Mouse (Mus musculus) forebrain, embryonic 15.5 days (tissue): ENCODE data around the gene 1700017B05Rik. TPM values are rescaled to one million over a fixed set of nuclear protein-coding genes. Genes with fewer than 3 reads are reported as not detected.
A peak's percentile ranks its signal among the peaks of the same experiment; 100 is the strongest.

Experiments
- ATAC-seq: fragments of 200-750 bp; cut with Nextera tagmentation; replicated peaks from 2 replicates; pipeline ENCODE4 v1.8.0; 2017; ENCODE audit warnings: mild to moderate bottlenecking, moderate TSS enrichment, moderate library complexity
- H3K27ac ChIP-seq: fragments of 300-500 bp; sonication (generic); replicated peaks from 2 replicates; pipeline ENCODE4 v1.5.1; 2015; ENCODE audit warnings: mild to moderate bottlenecking, inconsistent platforms
- H3K27me3 ChIP-seq: fragments of 300-500 bp; sonication (generic); 2 replicates; pipeline ENCODE4 v1.6.1; 2015; ENCODE audit warnings: inconsistent platforms
- H3K36me3 ChIP-seq: fragments of 300-500 bp; sonication (generic); 2 replicates; pipeline ENCODE4 v1.6.1; 2015; ENCODE audit warnings: mild to moderate bottlenecking, inconsistent platforms
- H3K4me1 ChIP-seq: fragments of 300-500 bp; sonication (generic); 2 replicates; pipeline ENCODE4 v1.6.1; 2015; ENCODE audit warnings: inconsistent platforms
- H3K4me2 ChIP-seq: fragments of 300-500 bp; sonication (generic); replicated peaks from 2 replicates; pipeline ENCODE4 v1.6.1; 2015; ENCODE audit warnings: mild to moderate bottlenecking, inconsistent platforms
- H3K4me3 ChIP-seq: fragments of 300-500 bp; sonication (generic); 2 replicates; pipeline ENCODE4 v1.5.1; 2015; ENCODE audit warnings: mild to moderate bottlenecking, inconsistent platforms
- H3K9ac ChIP-seq: fragments of 300-500 bp; sonication (generic); replicated peaks from 2 replicates; pipeline ENCODE4 v1.6.1; 2015; ENCODE audit warnings: mild to moderate bottlenecking, inconsistent platforms
- H3K9me3 ChIP-seq: fragments of 300-500 bp; sonication (generic); 2 replicates; pipeline ENCODE4 v1.6.1; 2016; ENCODE audit warnings: inconsistent platforms
- WGBS: fragments of 180-500 bp; shearing (Covaris S2); methylation state at CpG from one replicate; pipeline ENCODE4 v1.1.7; 2015; ENCODE audit warnings: mixed read lengths; 5-methylcytosine and 5-hydroxymethylcytosine counted together
- polyA plus RNA-seq: library from polyadenylated mRNA; unstranded; fragments of >200 nt; fragmentation: Nextera tagmentation; extraction: Ambion mirVana; gene quantifications from 2 replicates; pipeline ENCODE4 v1.2.1, GENCODE M21; 2015

1700017B05Rik gene
- polyA plus RNA-seq, 1 experiment from 2014 or later = 5.8 TPM

GRCm38 (mm10) chr9:57294905-57295304, 32.5 kb upstream of the 1700017B05Rik start:
- Histone ChIP-seq H3K27ac (no peak overlapping the region), H3K4me1 (no peaks in the 10 kb centered on the region), H3K36me3 (no peaks in the 10 kb centered on the region), H3K27me3 (no peaks in the 10 kb centered on the region), H3K9ac (no peak overlapping the region), H3K4me2 (no peak overlapping the region), H3K9me3 (no peaks in the 10 kb centered on the region), H3K4me3 (no peak overlapping the region)
- ATAC-seq = no peak
- WGBS = 81% methylated on average over 3 of the region's 3 CpGs

GRCm38 (mm10) chr9:57287183-57287582, 24.8 kb upstream of the 1700017B05Rik start:
- H3K4me1 ChIP-seq = no peaks in the 10 kb centered on the region
- H3K9ac ChIP-seq = no peak overlapping the region
- no peaks in the 10 kb centered on the region for H3K9me3 ChIP-seq
- no peak overlapping the region for H3K4me3 ChIP-seq
- no peak overlapping the region for H3K4me2 ChIP-seq
- ATAC-seq = no peak
- H3K27ac ChIP-seq = no peak overlapping the region
- 93% methylated on average over 6 of the region's 6 CpGs for WGBS
- no peaks in the 10 kb centered on the region for H3K36me3 ChIP-seq
- H3K27me3 ChIP-seq = no peaks in the 10 kb centered on the region

GRCm38 (mm10) chr9:57283311-57283710, 20.9 kb upstream of the 1700017B05Rik start:
- H3K9ac ChIP-seq = no peak overlapping the region
- no peaks in the 10 kb centered on the region for H3K9me3 ChIP-seq
- H3K4me1 ChIP-seq = peaks cover 9% of the 10 kb centered on the region
- no peaks in the 10 kb centered on the region for H3K36me3 ChIP-seq
- no peak overlapping the region for H3K27ac ChIP-seq
- 66% methylated on average over 4 of the region's 4 CpGs for WGBS
- H3K4me2 ChIP-seq = no peak overlapping the region
- no peaks in the 10 kb centered on the region for H3K27me3 ChIP-seq
- ATAC-seq = no peak
- H3K4me3 ChIP-seq = no peak overlapping the region

GRCm38 (mm10) chr9:57282686-57283085, 20.3 kb upstream of the 1700017B05Rik start:
- Histone ChIP-seq H3K4me2 (no peak overlapping the region), H3K4me1 (peaks cover 9% of the 10 kb centered on the region), H3K9ac (no peak overlapping the region), H3K36me3 (no peaks in the 10 kb centered on the region), H3K27me3 (no peaks in the 10 kb centered on the region), H3K9me3 (no peaks in the 10 kb centered on the region), H3K4me3 (no peak overlapping the region), H3K27ac (no peak overlapping the region)
- no peak for ATAC-seq
- WGBS = 88% methylated on average over 3 of the region's 3 CpGs

GRCm38 (mm10) chr9:57281549-57281948, 19.1 kb upstream of the 1700017B05Rik start:
- WGBS = 8% methylated on average over 20 of the region's 20 CpGs
- Histone ChIP-seq H3K4me2 (peak overlapping the region; percentile 45), H3K27ac (no peak overlapping the region), H3K9me3 (no peaks in the 10 kb centered on the region), H3K9ac (peak overlapping the region; percentile 14; the same call in 1 of the 2 replicates), H3K4me3 (peak overlapping the region; percentile 20; the same call in 1 of the 2 replicates), H3K27me3 (no peaks in the 10 kb centered on the region), H3K4me1 (peaks cover 9% of the 10 kb centered on the region), H3K36me3 (no peaks in the 10 kb centered on the region)
- ATAC-seq = no peak

GRCm38 (mm10) chr9:57279441-57279840, 17.0 kb upstream of the 1700017B05Rik start:
- Histone ChIP-seq H3K4me1 (peaks cover 9% of the 10 kb centered on the region), H3K9ac (no peak overlapping the region), H3K27me3 (no peaks in the 10 kb centered on the region), H3K27ac (no peak overlapping the region), H3K4me3 (no peak overlapping the region), H3K9me3 (no peaks in the 10 kb centered on the region), H3K36me3 (no peaks in the 10 kb centered on the region), H3K4me2 (no peak overlapping the region)
- WGBS = 60% methylated on average over 4 of the region's 4 CpGs
- no peak for ATAC-seq

GRCm38 (mm10) chr9:57278268-57278667, 15.9 kb upstream of the 1700017B05Rik start:
- no peak overlapping the region for H3K4me2 ChIP-seq
- no peaks in the 10 kb centered on the region for H3K27me3 ChIP-seq
- no peak for ATAC-seq
- H3K36me3 ChIP-seq = no peaks in the 10 kb centered on the region
- no peak overlapping the region for H3K9ac ChIP-seq
- no peak overlapping the region for H3K27ac ChIP-seq
- H3K9me3 ChIP-seq = no peaks in the 10 kb centered on the region
- H3K4me1 ChIP-seq = peaks cover 9% of the 10 kb centered on the region
- no peak overlapping the region for H3K4me3 ChIP-seq
- 77% methylated on average over 4 of the region's 4 CpGs for WGBS

- Histone ChIP-seq H3K9me3 (no peaks in the 10 kb centered on the region), H3K9ac (no peak overlapping the region), H3K4me2 (no peak overlapping the region), H3K36me3 (no peaks in the 10 kb centered on the region), H3K27me3 (no peaks in the 10 kb centered on the region), H3K4me3 (no peak overlapping the region), H3K27ac (no peak overlapping the region), H3K4me1 (peaks cover 3% of the 10 kb centered on the region)
- ATAC-seq = no peak
Observed at GRCm38 (mm10) chr9:57276311-57276710, 13.9 kb upstream of the 1700017B05Rik start.

- Histone ChIP-seq H3K27me3 (no peaks in the 10 kb centered on the region), H3K9ac (no peak overlapping the region), H3K36me3 (no peaks in the 10 kb centered on the region), H3K4me2 (no peak overlapping the region), H3K27ac (no peak overlapping the region), H3K4me1 (peaks cover 14% of the 10 kb centered on the region), H3K4me3 (no peak overlapping the region), H3K9me3 (no peaks in the 10 kb centered on the region)
- ATAC-seq = no peak
- 29% methylated on average over 6 of the region's 6 CpGs for WGBS
Observed at GRCm38 (mm10) chr9:57273805-57274494, 11.5 kb upstream of the 1700017B05Rik start.

- no peak overlapping the region for H3K27ac ChIP-seq
Observed at GRCm38 (mm10) chr9:57272902-57273804, 10.7 kb upstream of the 1700017B05Rik start.

GRCm38 (mm10) chr9:57271837-57272562, 9.6 kb upstream of the 1700017B05Rik start:
- 58% methylated on average over 9 of the region's 9 CpGs for WGBS
- H3K9me3 ChIP-seq = no peaks in the 10 kb centered on the region
- no peak overlapping the region for H3K27ac ChIP-seq
- no peak overlapping the region for H3K4me3 ChIP-seq
- no peak overlapping the region for H3K9ac ChIP-seq
- H3K4me2 ChIP-seq = no peak overlapping the region
- peaks cover 14% of the 10 kb centered on the region for H3K4me1 ChIP-seq
- ATAC-seq = no peak
- H3K27me3 ChIP-seq = no peaks in the 10 kb centered on the region
- H3K36me3 ChIP-seq = no peaks in the 10 kb centered on the region

More at GRCm38 (mm10) chr9:57272902-57273804, 10.7 kb upstream of the 1700017B05Rik start:
- no peaks in the 10 kb centered on the region for H3K36me3 ChIP-seq
- no peak for ATAC-seq
- no peak overlapping the region for H3K9ac ChIP-seq
- H3K27me3 ChIP-seq = no peaks in the 10 kb centered on the region
- H3K9me3 ChIP-seq = no peaks in the 10 kb centered on the region
- H3K4me3 ChIP-seq = no peak overlapping the region
- H3K4me2 ChIP-seq = no peak overlapping the region
- WGBS = 68% methylated on average over 8 of the region's 8 CpGs
- H3K4me1 ChIP-seq = peaks cover 14% of the 10 kb centered on the region

GRCm38 (mm10) chr9:57271081-57271480, 8.7 kb upstream of the 1700017B05Rik start:
- Histone ChIP-seq H3K9me3 (no peaks in the 10 kb centered on the region), H3K4me2 (no peak overlapping the region), H3K27ac (no peak overlapping the region), H3K27me3 (no peaks in the 10 kb centered on the region), H3K9ac (no peak overlapping the region), H3K36me3 (no peaks in the 10 kb centered on the region), H3K4me1 (peaks cover 14% of the 10 kb centered on the region), H3K4me3 (no peak overlapping the region)
- WGBS = 78% methylated on average over 1 of the region's 1 CpGs
- no peak for ATAC-seq
